Mouse (Mus musculus): ENCODE results near the gene Pigs. TPM values are rescaled to one million over a fixed set of nuclear protein-coding genes. Genes with fewer than 3 reads are reported as not detected.

The Pigs gene
- polyA plus RNA-seq, 1 experiment from 2014 or later = 71.5 TPM

DNA sequence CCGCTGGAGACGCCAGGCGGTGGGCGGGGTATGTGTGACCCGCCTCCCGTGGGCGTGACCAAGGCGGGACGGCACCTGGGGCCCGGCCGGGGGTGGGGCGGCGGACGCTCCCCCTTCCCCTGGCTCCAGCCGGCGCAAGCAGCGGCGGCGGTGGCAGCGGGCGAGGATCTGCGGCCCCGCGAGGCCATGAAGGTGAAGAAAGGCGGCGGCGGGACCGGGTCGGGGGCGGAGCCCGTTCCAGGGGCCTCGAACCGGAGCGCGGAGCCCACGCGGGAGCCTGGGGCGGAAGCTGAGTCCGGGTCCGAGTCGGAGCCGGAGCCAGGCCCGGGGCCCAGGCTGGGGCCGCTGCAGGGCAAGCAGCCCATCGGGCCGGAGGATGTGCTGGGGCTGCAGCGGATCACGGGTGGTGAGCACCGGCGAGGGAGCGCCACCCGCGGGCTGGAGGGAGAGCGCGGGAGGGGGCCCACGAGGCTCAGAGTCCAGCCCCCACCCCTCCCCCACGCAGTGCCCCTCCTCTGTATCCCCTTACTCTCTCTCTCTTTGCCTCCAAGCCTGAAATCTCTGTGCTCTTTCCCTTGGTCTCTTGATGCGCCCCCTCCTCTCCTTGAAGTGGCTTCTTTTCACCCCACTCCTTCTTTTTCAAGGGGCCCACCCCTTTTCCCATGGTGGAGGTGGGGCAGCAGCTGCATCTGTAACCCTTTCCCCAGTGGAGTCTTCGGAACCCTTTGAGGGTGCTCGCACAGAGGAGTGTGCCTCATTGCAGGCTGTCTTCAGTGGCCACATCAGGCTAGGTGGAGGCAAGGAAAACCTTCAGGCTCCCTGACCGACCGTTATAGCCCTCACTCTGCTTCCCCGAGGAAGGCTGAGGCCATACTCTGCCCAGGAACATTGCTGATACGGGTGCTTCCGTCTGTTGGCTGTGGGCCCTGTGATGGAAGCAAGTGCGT lies 15.4 kb downstream of the Pigs start, which contains the start of gene Unc119:
TSS of gene Unc119 (plus strand) at position 102 of the 947 bp plus-strand sequence.
- Histone ChIP-seq H3K36me3 (replicated peaks) (peaks cover 12% of the 10 kb centered on the region), H3K9ac (peak within 1 kb of the TSS; percentile 96), H3K27me3 (replicated peaks) (no peaks in the 10 kb centered on the region), H3K4me3 (peak within 1 kb of the TSS; percentile 89), H3K4me1 (peaks cover 32% of the 10 kb centered on the region), H3K4me2 (peak within 1 kb of the TSS; percentile 74), H3K9me3 (no peaks in the 10 kb centered on the region), H3K27ac (peak within 1 kb of the TSS; percentile 82)
- 1% methylated on average over 51 of the region's 66 CpGs for WGBS
- ATAC-seq (replicated peaks) = peak; percentile 87

- Histone ChIP-seq H3K36me3 (replicated peaks) (peaks cover 11% of the 10 kb centered on the region), H3K27ac (peak overlapping the region; percentile 82; the same call in 1 of the 2 replicates), H3K9ac (peak overlapping the region; percentile 96), H3K27me3 (replicated peaks) (no peaks in the 10 kb centered on the region), H3K4me1 (peaks cover 32% of the 10 kb centered on the region), H3K4me3 (peak overlapping the region; percentile 89), H3K4me2 (peak overlapping the region; percentile 74), H3K9me3 (no peaks in the 10 kb centered on the region)
- no peak for ATAC-seq (replicated peaks)
- WGBS = 80% methylated on average over 6 of the region's 6 CpGs
Observed at GRCm38 (mm10) chr11:78344328-78344889, 16.2 kb downstream of the Pigs start.

GRCm38 (mm10) chr11:78344890-78345715 lies 16.9 kb downstream of the Pigs start:
- peaks cover 9% of the 10 kb centered on the region; the same call in 1 of the 2 replicates for H3K36me3 ChIP-seq (replicated peaks)
- H3K4me2 ChIP-seq = peak overlapping the region; percentile 74
- H3K4me1 ChIP-seq = peaks cover 32% of the 10 kb centered on the region
- H3K27ac ChIP-seq = 0 out of 2 replicates have a peak overlapping the region, but pooled peaks have one; percentile 4
- 0 out of 2 replicates have a peak overlapping the region, but pooled peaks have one; percentile 9 for H3K9ac ChIP-seq
- ATAC-seq (replicated peaks) = no peak
- H3K27me3 ChIP-seq (replicated peaks) = no peaks in the 10 kb centered on the region
- H3K9me3 ChIP-seq = no peaks in the 10 kb centered on the region
- 50% methylated on average over 8 of the region's 8 CpGs for whole genome bisulfite sequencing
- peak overlapping the region; percentile 8; the same call in 1 of the 2 replicates for H3K4me3 ChIP-seq

DNA sequence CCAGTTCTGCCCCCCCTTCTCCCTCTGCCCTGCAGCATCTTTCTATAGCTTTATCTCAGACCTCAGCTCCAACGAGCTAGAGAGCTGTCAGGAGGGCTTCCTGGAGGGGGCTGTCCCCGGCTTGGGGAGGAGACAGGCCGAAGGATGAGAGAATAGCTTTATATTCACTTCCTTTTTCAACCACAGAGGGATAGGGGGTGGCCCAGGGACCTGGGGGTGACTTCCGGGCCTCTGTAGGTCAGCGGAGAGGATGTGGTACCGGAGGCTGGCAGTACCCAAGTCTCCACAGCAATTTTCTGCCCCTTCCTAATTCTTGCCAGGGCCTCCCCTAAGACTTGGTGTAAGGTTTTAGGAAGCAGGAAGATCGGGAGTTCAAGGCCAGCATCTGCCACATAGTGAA lies 17.6 kb downstream of the Pigs start:
- Histone ChIP-seq H3K27ac (no peak overlapping the region), H3K9me3 (no peaks in the 10 kb centered on the region), H3K4me2 (no peak overlapping the region), H3K36me3 (replicated peaks) (peaks cover 9% of the 10 kb centered on the region; the same call in 1 of the 2 replicates), H3K4me1 (peaks cover 32% of the 10 kb centered on the region), H3K27me3 (replicated peaks) (no peaks in the 10 kb centered on the region), H3K4me3 (no peak overlapping the region), H3K9ac (no peak overlapping the region)
- WGBS = 78% methylated on average over 7 of the region's 7 CpGs
- no peak for ATAC-seq (replicated peaks)

DNA sequence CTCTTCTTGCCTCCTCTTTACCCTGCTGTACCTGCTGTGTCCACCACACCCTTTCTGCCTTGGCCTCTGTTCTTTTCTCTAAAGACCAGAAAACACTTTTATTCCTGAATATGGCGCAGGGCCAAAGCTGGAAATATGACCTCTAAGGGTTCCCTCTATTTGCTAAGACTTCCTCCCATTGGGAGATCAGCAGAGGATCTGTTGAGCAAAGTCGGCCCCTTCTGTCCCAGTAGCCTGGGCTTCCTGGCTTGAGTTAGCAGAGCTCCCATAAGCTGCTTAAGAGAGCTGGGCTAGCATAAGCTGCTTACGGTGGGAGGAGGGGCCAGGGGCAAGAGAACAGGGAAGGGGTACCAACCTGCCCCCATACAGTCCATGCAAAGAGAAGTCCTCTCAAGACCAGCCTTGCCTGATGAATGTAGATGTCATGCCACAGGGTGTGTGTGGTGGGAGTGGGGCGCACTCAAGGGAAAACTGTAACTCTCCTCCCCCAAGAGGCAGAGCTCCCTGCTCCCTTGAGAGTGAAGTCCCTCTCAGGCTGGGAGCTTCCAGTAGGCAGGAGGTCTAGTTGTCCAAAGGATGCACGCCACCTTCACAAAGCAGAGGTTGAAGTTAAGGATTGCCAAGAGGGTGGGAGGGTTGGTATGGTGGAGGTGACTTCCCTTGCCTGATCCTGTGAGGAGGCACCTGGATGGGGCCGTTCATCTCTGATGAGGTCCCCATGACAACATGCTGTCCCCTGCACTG lies 18.3 kb downstream of the Pigs start:
- H3K27ac ChIP-seq = no peak overlapping the region
- peaks cover 32% of the 10 kb centered on the region for H3K4me1 ChIP-seq
- H3K9me3 ChIP-seq = no peaks in the 10 kb centered on the region
- ATAC-seq (replicated peaks) = no peak
- WGBS = 62% methylated on average over 6 of the region's 6 CpGs
- no peak overlapping the region for H3K9ac ChIP-seq
- no peaks in the 10 kb centered on the region for H3K27me3 ChIP-seq (replicated peaks)
- H3K4me3 ChIP-seq = no peak overlapping the region
- H3K4me2 ChIP-seq = no peak overlapping the region
- peaks cover 6% of the 10 kb centered on the region; the same call in 1 of the 2 replicates for H3K36me3 ChIP-seq (replicated peaks)

DNA sequence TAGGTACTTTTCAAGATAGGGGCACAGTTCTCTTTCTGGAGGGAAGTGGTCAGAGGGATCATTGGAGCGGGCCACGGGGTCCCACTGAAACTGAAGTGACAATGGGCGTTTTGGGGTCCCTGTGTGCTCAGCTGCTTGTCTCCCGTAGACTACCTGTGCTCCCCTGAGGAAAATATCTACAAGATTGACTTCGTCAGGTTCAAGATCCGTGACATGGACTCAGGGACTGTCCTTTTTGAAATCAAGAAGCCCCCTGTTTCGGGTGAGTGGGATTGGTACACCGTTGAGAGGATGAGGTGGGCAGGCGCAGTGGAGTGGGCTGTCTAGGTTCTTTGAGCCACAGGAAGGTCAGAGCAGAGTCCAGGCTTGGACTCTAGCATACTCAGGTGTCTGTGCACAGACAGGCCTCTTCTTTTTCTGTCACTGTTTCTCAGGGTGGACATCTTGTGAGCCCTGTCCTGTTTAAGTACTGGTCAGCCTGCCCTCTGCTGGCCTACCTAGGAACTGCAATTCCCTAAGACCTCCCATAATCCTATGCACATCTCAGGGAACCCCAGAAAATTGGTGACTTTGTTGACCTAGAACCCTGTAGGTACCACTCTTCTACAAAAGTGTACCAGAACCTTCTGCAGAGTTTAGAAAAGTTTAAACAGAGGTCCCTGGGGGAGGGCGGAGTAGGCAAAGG lies 19.0 kb downstream of the Pigs start:
- H3K9me3 ChIP-seq = no peaks in the 10 kb centered on the region
- no peak overlapping the region for H3K9ac ChIP-seq
- H3K27me3 ChIP-seq (replicated peaks) = no peaks in the 10 kb centered on the region
- peaks cover 32% of the 10 kb centered on the region for H3K4me1 ChIP-seq
- no peak overlapping the region for H3K4me2 ChIP-seq
- no peak overlapping the region for H3K27ac ChIP-seq
- 87% methylated on average over 10 of the region's 10 CpGs for WGBS
- no peak for ATAC-seq (replicated peaks)
- H3K4me3 ChIP-seq = no peak overlapping the region
- peaks cover 5% of the 10 kb centered on the region; the same call in 1 of the 2 replicates for H3K36me3 ChIP-seq (replicated peaks)

DNA sequence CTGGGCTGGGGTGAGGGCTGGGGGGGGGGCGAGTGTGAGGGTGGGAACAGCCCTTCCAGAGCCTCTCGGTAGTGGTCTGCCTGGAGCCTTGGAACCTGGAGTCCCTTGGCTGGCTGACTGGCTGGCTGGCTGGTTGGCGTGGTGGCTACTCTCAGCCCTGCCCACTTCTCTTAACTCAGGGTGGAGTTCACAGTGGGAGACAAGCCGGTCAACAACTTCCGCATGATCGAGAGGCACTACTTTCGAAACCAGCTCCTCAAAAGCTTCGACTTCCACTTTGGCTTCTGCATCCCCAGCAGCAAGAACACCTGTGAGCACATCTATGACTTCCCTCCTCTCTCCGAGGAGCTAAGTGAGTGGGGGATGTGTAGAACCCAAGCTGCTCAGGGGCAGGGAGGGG lies 19.7 kb downstream of the Pigs start:
- Histone ChIP-seq H3K4me1 (peaks cover 32% of the 10 kb centered on the region), H3K4me3 (no peak overlapping the region), H3K36me3 (replicated peaks) (peaks cover 5% of the 10 kb centered on the region; the same call in 1 of the 2 replicates), H3K27ac (no peak overlapping the region), H3K27me3 (replicated peaks) (no peaks in the 10 kb centered on the region), H3K4me2 (no peak overlapping the region), H3K9ac (no peak overlapping the region), H3K9me3 (no peaks in the 10 kb centered on the region)
- 80% methylated on average over 9 of the region's 9 CpGs for WGBS
- ATAC-seq (replicated peaks) = no peak

GRCm38 (mm10) chr11:78348474-78348873 lies 20.3 kb downstream of the Pigs start:
- H3K27me3 ChIP-seq (replicated peaks) = no peaks in the 10 kb centered on the region
- H3K4me2 ChIP-seq = no peak overlapping the region
- H3K9ac ChIP-seq = no peak overlapping the region
- H3K4me1 ChIP-seq = peaks cover 32% of the 10 kb centered on the region
- no peak overlapping the region for H3K27ac ChIP-seq
- H3K4me3 ChIP-seq = no peak overlapping the region
- no peak for ATAC-seq (replicated peaks)
- no peaks in the 10 kb centered on the region for H3K9me3 ChIP-seq
- 63% methylated on average over 7 of the region's 7 CpGs for WGBS
- H3K36me3 ChIP-seq (replicated peaks) = peaks cover 5% of the 10 kb centered on the region; the same call in 1 of the 2 replicates

GRCm38 (mm10) chr11:78349441-78350358 lies 21.5 kb downstream of the Pigs start:
- no peak for ATAC-seq (replicated peaks)
- 78% methylated on average over 4 of the region's 4 CpGs for WGBS
- Histone ChIP-seq H3K9ac (no peak overlapping the region), H3K36me3 (replicated peaks) (peaks cover 5% of the 10 kb centered on the region; the same call in 1 of the 2 replicates), H3K9me3 (no peaks in the 10 kb centered on the region), H3K27ac (no peak overlapping the region), H3K4me1 (peaks cover 23% of the 10 kb centered on the region), H3K4me2 (no peak overlapping the region), H3K4me3 (no peak overlapping the region), H3K27me3 (replicated peaks) (no peaks in the 10 kb centered on the region)

DNA sequence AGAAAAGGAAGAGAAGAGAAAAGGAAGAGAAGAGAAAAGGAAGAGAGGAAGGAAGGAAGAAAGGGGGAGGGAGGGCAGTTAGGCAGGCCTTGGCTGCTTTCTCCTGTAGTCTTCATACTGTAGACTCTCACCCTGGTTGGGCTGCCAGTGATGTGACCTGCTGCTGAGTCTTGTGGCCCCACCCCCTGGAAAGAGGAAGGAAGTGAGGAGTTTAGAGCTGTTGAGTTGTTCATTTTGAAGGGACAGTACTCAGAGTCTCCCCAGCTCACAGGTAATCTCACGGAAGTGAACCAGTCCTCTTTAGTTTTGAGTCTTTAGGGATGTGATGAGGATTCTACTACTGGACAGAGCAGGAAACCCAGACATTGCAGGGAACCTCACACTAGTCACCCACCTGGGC lies 24.9 kb downstream of the Pigs start:
- peaks cover 5% of the 10 kb centered on the region; the same call in 1 of the 2 replicates for H3K36me3 ChIP-seq (replicated peaks)
- H3K4me2 ChIP-seq = no peak overlapping the region
- 91% methylated on average over 1 of the region's 1 CpGs for WGBS

More for the DNA sequence above, 24.9 kb downstream of the Pigs start:
- no peak for ATAC-seq (replicated peaks)
- no peak overlapping the region for H3K27ac ChIP-seq
- no peaks in the 10 kb centered on the region for H3K27me3 ChIP-seq (replicated peaks)
- no peaks in the 10 kb centered on the region for H3K9me3 ChIP-seq
- no peak overlapping the region for H3K4me3 ChIP-seq
- no peaks in the 10 kb centered on the region for H3K4me1 ChIP-seq
- H3K9ac ChIP-seq = no peak overlapping the region

All from midbrain, embryonic 15.5 days (tissue).